Mouse (Mus musculus): ENCODE data around the gene Spc24. TPM values are rescaled to one million over a fixed set of nuclear protein-coding genes. Genes with fewer than 3 reads are reported as not detected.
A peak's percentile ranks its signal among the peaks of the same experiment; 100 is the strongest.

The Spc24 gene
- total RNA-seq, 4 experiments from 2014 or later = 5.6 to 8.6 (median 7.7) TPM

DNA sequence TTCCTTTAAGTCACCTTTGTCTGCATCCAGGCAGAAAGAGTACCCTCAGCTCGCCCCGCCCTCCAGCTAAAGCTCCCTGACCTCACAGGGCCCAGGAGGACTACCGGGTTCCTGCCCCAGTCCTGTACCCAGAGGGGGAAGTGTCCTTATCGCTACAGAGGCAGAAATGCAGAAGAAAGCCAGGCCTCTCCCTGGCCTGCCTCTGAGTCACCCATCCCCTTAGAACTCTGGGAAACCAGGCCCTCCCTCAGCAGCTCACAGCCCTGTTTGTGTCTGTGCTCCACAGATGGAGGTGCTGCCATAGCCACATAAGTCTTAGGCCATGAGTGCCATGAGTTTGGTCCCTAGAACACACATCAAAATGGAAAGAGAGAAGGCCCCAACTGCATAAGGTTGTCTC is 44.8 kb downstream of the Spc24 start:
- no peak for DNase-seq (ENCODE audit: low spot score)

DNA sequence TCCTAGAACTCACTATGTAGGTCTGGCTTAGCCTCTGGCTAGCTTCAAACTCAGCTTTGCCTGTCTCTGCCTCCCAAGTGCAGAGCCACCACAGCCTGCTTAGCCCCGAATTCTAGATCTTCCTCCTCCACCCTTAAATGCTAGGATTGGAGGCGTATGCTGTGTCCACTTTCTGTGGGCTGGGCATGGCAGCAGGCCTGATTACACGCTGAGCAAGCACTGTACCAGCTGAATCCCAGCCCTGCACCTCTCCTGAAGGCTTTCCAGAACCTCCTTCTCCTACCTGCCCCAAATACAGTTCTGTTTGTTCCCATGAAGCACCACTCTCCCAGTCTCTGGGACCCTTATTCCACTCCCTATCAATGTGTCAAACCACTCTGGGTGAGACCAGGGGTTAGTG is 50.8 kb downstream of the Spc24 start:
- DNase-seq (ENCODE audit: low spot score) = no peak

DNA sequence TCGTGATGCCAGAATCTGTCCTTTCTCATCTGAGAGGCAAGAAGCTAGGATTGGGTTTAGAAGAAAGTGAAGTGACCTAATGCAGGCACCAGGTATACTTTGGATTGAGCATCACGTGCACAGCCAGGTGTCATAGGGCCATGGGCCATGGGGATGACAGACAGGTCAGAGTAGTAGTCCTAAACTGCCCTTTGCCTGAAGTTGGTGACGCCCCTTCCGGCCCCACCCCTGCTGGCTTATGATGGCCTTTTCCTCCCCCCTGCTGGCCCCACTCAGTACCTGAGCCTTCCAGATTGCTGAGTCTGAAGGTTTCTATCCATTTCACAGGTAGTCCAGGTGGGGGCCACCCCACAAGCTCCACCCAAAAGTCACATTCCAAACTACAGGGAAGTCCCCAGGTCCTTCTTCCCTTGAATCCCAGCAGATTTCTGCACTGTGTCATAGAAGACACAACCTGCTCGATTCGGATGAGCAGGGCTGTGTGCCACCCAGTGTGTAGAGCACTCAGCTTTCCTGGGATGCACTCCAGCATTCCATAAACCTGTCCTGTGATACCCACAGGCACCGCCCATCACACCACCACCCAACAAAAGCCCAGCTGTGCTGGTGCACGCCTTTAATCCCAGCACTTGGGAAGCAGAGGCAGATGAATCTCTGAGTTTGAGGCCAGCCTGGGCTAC is 53.4 kb downstream of the Spc24 start:
- DNase-seq (ENCODE audit: low spot score) = no peak

DNA sequence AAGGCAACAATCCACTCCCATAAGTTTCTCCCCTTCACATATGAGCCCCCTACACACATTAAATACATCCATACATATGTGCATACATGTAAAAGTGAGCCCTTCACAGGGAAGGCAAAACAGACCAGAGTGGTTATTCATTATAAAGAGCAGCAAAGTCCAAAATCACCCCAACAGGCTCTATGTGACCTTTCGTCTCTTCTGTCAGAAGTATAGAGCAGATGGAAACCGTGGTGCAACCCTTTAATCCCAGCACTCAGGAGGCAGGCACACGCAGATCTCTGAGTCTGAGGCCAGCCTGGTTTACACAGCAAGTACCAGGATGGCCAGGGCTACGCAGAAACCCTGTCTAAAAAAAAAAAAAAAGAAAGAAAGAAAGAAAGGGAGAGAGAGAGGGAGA is 54.0 kb downstream of the Spc24 start:
- DNase-seq (ENCODE audit: low spot score) = no peak

Small RNA genes within 50 kb of the gene (microRNA-seq; reads per million reads assigned to microRNA genes)
- 10.1 reads per million, percentile 25 among the genes with 10 or more reads in this experiment for gene Mir7083

Other genes starting within 250 kb of the Spc24 start
- 1 to 10 TPM in 1 of 4 experiments, under 1 TPM in 3; 0.37 to 2.2 (median 0.63) TPM for gene AB124611, start 234.1 kb downstream of the Spc24 start, total RNA-seq (2022)
- gene Carm1, start 213.4 kb downstream of the Spc24 start, total RNA-seq (2022) = 10 to 100 TPM; 70.9 to 75.8 (median 73.3) TPM
- 10 to 100 TPM; 61.0 to 67.1 (median 66.5) TPM for gene Timm29, start 167.6 kb downstream of the Spc24 start, total RNA-seq (2022)
- gene Yipf2, start 167.5 kb downstream of the Spc24 start, total RNA-seq (2022) = 1 to 10 TPM; 7.3 to 8.6 (median 7.9) TPM
- 10 to 100 TPM; 47.2 to 49.8 (median 49.3) TPM for gene Smarca4, start 144.1 kb downstream of the Spc24 start, total RNA-seq (2022)
- 1 to 10 TPM; 2.3 to 3.8 (median 3.0) TPM for gene Ldlr, start 36.8 kb downstream of the Spc24 start, total RNA-seq (2022)
- gene Kank2, start 38.4 kb upstream of the Spc24 start, total RNA-seq (2022) = 10 to 100 TPM; 64.2 to 67.2 (median 65.6) TPM
- gene Angptl8, start 75.2 kb upstream of the Spc24 start, total RNA-seq (2022) = under 1 TPM in 1 of 4 experiments, not detected in 3; 0.38 TPM
- 10 to 100 TPM; 27.3 to 35.7 (median 30.7) TPM for gene Dock6, start 92.3 kb upstream of the Spc24 start, total RNA-seq (2022)
- 10 to 100 TPM; 13.2 to 16.4 (median 15.4) TPM for gene Rab3d, start 157.9 kb upstream of the Spc24 start, total RNA-seq (2022)
- 1 to 10 TPM; 4.9 to 7.4 (median 5.6) TPM for gene Ccdc159, start 167.2 kb upstream of the Spc24 start, total RNA-seq (2022)
- 10 to 100 TPM; 80.1 to 91.4 (median 86.9) TPM for gene Tmem205, start 167.3 kb upstream of the Spc24 start, total RNA-seq (2022)
- 1 to 10 TPM; 2.1 to 3.8 (median 3.2) TPM for gene Plppr2, start 176.7 kb upstream of the Spc24 start, total RNA-seq (2022)
- 1 to 10 TPM; 8.5 to 8.9 (median 8.7) TPM for gene Swsap1, start 195.5 kb upstream of the Spc24 start, total RNA-seq (2022)
- 1 to 10 TPM; 1.6 to 2.9 (median 2.3) TPM for gene Epor, start 203.2 kb upstream of the Spc24 start, total RNA-seq (2022)
- 1 to 10 TPM; 4.1 to 5.9 (median 4.3) TPM for gene Rgl3, start 229.1 kb upstream of the Spc24 start, total RNA-seq (2022)
- gene Ccdc151, start 242.3 kb upstream of the Spc24 start, total RNA-seq (2022) = not detected
- 10 to 100 TPM; 61.9 to 67.3 (median 65.5) TPM for gene Prkcsh, start 242.5 kb upstream of the Spc24 start, total RNA-seq (2022)

Measured in heart, adult 8-10 months (tissue).